Mouse (Mus musculus): ENCODE measurements around the gene Higd2a.
"Not testable (repeated sequence)": the region's sequence is repeated elsewhere in the genome, so short reads cannot be mapped to it uniquely, and the experiment has no call there.

Higd2a gene

GRCm38 (mm10) chr13:54582126-54582525 is 7.9 kb upstream of the Higd2a start:
- DNase-seq = peak in 1 of 2 experiments; percentile 27

- DNase-seq = peak; percentile 57 to 70
Measured at GRCm38 (mm10) chr13:54582860-54583259, 7.1 kb upstream of the Higd2a start.

GRCm38 (mm10) chr13:54585831-54586230 is 4.2 kb upstream of the Higd2a start:
- no peak for DNase-seq

- no peak for DNase-seq
Measured at GRCm38 (mm10) chr13:54589414-54589995, 502 bp upstream of the Higd2a start.

- no peak for DNase-seq
Measured at GRCm38 (mm10) chr13:54591776-54592356, 1.9 kb downstream of the Higd2a start.

GRCm38 (mm10) chr13:54593617-54594016 is 3.6 kb downstream of the Higd2a start:
- no peak for DNase-seq

- DNase-seq = peak; percentile 31 to 53
Measured at GRCm38 (mm10) chr13:54596107-54596690, 6.2 kb downstream of the Higd2a start.

GRCm38 (mm10) chr13:54596870-54597269 is 6.9 kb downstream of the Higd2a start:
- DNase-seq = peak in 1 of 2 experiments; percentile 47

- no peak for DNase-seq
Measured at GRCm38 (mm10) chr13:54598622-54599143, 8.7 kb downstream of the Higd2a start.

- no peak for DNase-seq
Measured at GRCm38 (mm10) chr13:54602639-54603111, 12.7 kb downstream of the Higd2a start.

GRCm38 (mm10) chr13:54603501-54603900 is 13.5 kb downstream of the Higd2a start:
- DNase-seq = no peak

- no peak for DNase-seq
Measured at GRCm38 (mm10) chr13:54604221-54604620, 14.2 kb downstream of the Higd2a start.

- peak; percentile 60 to 78 for DNase-seq
Measured at GRCm38 (mm10) chr13:54605426-54605825, 15.4 kb downstream of the Higd2a start.

- no peak for DNase-seq
Measured at GRCm38 (mm10) chr13:54607204-54607603, 17.2 kb downstream of the Higd2a start.

- DNase-seq = no peak
Measured at GRCm38 (mm10) chr13:54608002-54608401, 18.0 kb downstream of the Higd2a start.

- no peak for DNase-seq
Measured at GRCm38 (mm10) chr13:54608666-54609065, 18.7 kb downstream of the Higd2a start.

GRCm38 (mm10) chr13:54609301-54609700 is 19.3 kb downstream of the Higd2a start:
- DNase-seq = no peak

- DNase-seq = peak; percentile 22 to 45
Measured at GRCm38 (mm10) chr13:54610613-54610971, 20.6 kb downstream of the Higd2a start.

- peak; percentile 88 to 97 for DNase-seq
Measured at GRCm38 (mm10) chr13:54610972-54611754, 21.2 kb downstream of the Higd2a start, which contains the start of gene Cltb. Gene Cltb, minus strand, starts transcription at chr13:54611344.

- DNase-seq = not testable (repeated sequence)
Measured at GRCm38 (mm10) chr13:54613141-54613540, 23.1 kb downstream of the Higd2a start.

- no peak for DNase-seq
Measured at GRCm38 (mm10) chr13:54616307-54616706, 26.3 kb downstream of the Higd2a start.

- DNase-seq = no peak
Measured at GRCm38 (mm10) chr13:54616998-54617397, 27.0 kb downstream of the Higd2a start.
